Mouse (Mus musculus): ENCODE results near the gene Ror1.

Ror1 gene

GRCm38 (mm10) chr4:100116366-100116765, 20.8 kb downstream of the Ror1 start:
- in situ Hi-C loops (cut with MboI, MseI), result loop anchor here in 1 of 2 experiments (10.0 kb wide), 1 partner anchor 1918 kb away; no protein-coding TSS in a partner anchor

GRCm38 (mm10) chr4:100118676-100119075, 23.1 kb downstream of the Ror1 start:
- in situ Hi-C loops (cut with MboI, MseI), result loop anchor here in 1 of 2 experiments (10.0 kb wide), 1 partner anchor 1916 kb away; no protein-coding TSS in a partner anchor

- in situ Hi-C loops (cut with MboI, MseI), result loop anchor here in 1 of 2 experiments (10.0 kb wide), 1 partner anchor 1915 kb away; no protein-coding TSS in a partner anchor
These were observed 23.8 kb downstream of the Ror1 start for GRCm38 (mm10) chr4:100119431-100119830.

- in situ Hi-C loops (cut with MboI, MseI), result no loop called here
These were observed 25.0 kb downstream of the Ror1 start for GRCm38 (mm10) chr4:100120547-100120946.

- in situ Hi-C loops (cut with MboI, MseI), result no loop called here
These were observed 26.8 kb downstream of the Ror1 start for GRCm38 (mm10) chr4:100122436-100122835.

GRCm38 (mm10) chr4:100123519-100123918, 27.9 kb downstream of the Ror1 start:
- in situ Hi-C loops (cut with MboI, MseI), result no loop called here

GRCm38 (mm10) chr4:100124056-100124455, 28.5 kb downstream of the Ror1 start:
- in situ Hi-C loops (cut with MboI, MseI), result no loop called here

- in situ Hi-C loops (cut with MboI, MseI), result no loop called here
These were observed 29.3 kb downstream of the Ror1 start for GRCm38 (mm10) chr4:100124935-100125334.

- in situ Hi-C loops (cut with MboI, MseI), result no loop called here
These were observed 31.1 kb downstream of the Ror1 start for GRCm38 (mm10) chr4:100126531-100127310.

- in situ Hi-C loops (cut with MboI, MseI), result no loop called here
These were observed 32.7 kb downstream of the Ror1 start for GRCm38 (mm10) chr4:100128026-100128922.

- in situ Hi-C loops (cut with MboI, MseI), result no loop called here
These were observed 33.6 kb downstream of the Ror1 start for GRCm38 (mm10) chr4:100129201-100129600.

- in situ Hi-C loops (cut with MboI, MseI), result no loop called here
These were observed 35.3 kb downstream of the Ror1 start for GRCm38 (mm10) chr4:100130771-100131475.

GRCm38 (mm10) chr4:100131488-100131887, 35.9 kb downstream of the Ror1 start:
- in situ Hi-C loops (cut with MboI, MseI), result no loop called here

GRCm38 (mm10) chr4:100132261-100132660, 36.7 kb downstream of the Ror1 start:
- in situ Hi-C loops (cut with MboI, MseI), result no loop called here

- in situ Hi-C loops (cut with MboI, MseI), result no loop called here
These were observed 40.5 kb downstream of the Ror1 start for GRCm38 (mm10) chr4:100136046-100136445.

GRCm38 (mm10) chr4:100137102-100137835, 41.7 kb downstream of the Ror1 start:
- in situ Hi-C loops (cut with MboI, MseI), result no loop called here

- in situ Hi-C loops (cut with MboI, MseI), result no loop called here
These were observed 46.0 kb downstream of the Ror1 start for GRCm38 (mm10) chr4:100141626-100142025.

GRCm38 (mm10) chr4:100144744-100145143, 49.2 kb downstream of the Ror1 start:
- in situ Hi-C loops (cut with MboI, MseI), result no loop called here

GRCm38 (mm10) chr4:100150797-100151196, 55.2 kb downstream of the Ror1 start:
- in situ Hi-C loops (cut with MboI, MseI), result no loop called here

GRCm38 (mm10) chr4:100154560-100155130, 59.1 kb downstream of the Ror1 start:
- in situ Hi-C loops (cut with MboI, MseI), result no loop called here

- in situ Hi-C loops (cut with MboI, MseI), result no loop called here
These were observed 60.1 kb downstream of the Ror1 start for GRCm38 (mm10) chr4:100155731-100156130.
